Mouse (Mus musculus) limb, embryonic 11.5 days (tissue): Measurements from ENCODE around the gene Mrln. TPM values are rescaled to one million over a fixed set of nuclear protein-coding genes. Genes with fewer than 3 reads are reported as not detected.

Experiments
- ATAC-seq: fragments of 200-750 bp; cut with Nextera tagmentation; 2 replicates; pipeline ENCODE4 v1.8.0; 2017; ENCODE audit warnings: low read depth; ENCODE audit not compliant: insufficient number of reproducible peaks, low FRiP score, low TSS enrichment
- DNase-seq: peaks from one replicate; pipeline ENCODE4 v3.0.0-alpha.2; 2015; ENCODE audit warnings: low spot score
- H3K27ac ChIP-seq: fragments of 300-500 bp; sonication (generic); replicated peaks from 2 replicates; pipeline ENCODE4 v1.5.1; 2014; ENCODE audit warnings: low read depth, mild to moderate bottlenecking, low read length
- H3K27me3 ChIP-seq: fragments of 300-500 bp; sonication (generic); 2 replicates; pipeline ENCODE4 v1.6.1; 2014; ENCODE audit warnings: mild to moderate bottlenecking, low read length, mixed read lengths; ENCODE audit not compliant: control insufficient read depth, insufficient read depth
- H3K36me3 ChIP-seq: fragments of 300-500 bp; sonication (generic); 2 replicates; pipeline ENCODE4 v1.6.1; 2014; ENCODE audit warnings: mild to moderate bottlenecking, low read length, moderate library complexity, mixed read lengths; ENCODE audit not compliant: control insufficient read depth, insufficient read depth
- H3K4me1 ChIP-seq: fragments of 300-500 bp; sonication (generic); 2 replicates; pipeline ENCODE4 v1.6.1; 2014; ENCODE audit warnings: low read length, mixed read lengths; ENCODE audit not compliant: control insufficient read depth, insufficient read depth
- H3K4me2 ChIP-seq: fragments of 300-500 bp; sonication (generic); 2 replicates; pipeline ENCODE4 v1.6.1; 2014; ENCODE audit warnings: low read depth, mild to moderate bottlenecking, moderate library complexity; ENCODE audit not compliant: severe bottlenecking
- H3K4me3 ChIP-seq: fragments of 300-500 bp; sonication (generic); 2 replicates; pipeline ENCODE4 v1.5.1; 2014; ENCODE audit warnings: low read depth, low read length
- H3K9ac ChIP-seq: fragments of 300-500 bp; sonication (generic); 2 replicates; pipeline ENCODE4 v1.6.1; 2014; ENCODE audit warnings: mild to moderate bottlenecking, low read length
- H3K9me3 ChIP-seq: fragments of 300-500 bp; sonication (generic); 2 replicates; pipeline ENCODE4 v1.6.1; 2016; ENCODE audit warnings: low read length; ENCODE audit not compliant: control insufficient read depth
- WGBS: fragments of 180-500 bp; shearing (Covaris S2); extraction: QIAGEN DNeasy Blood & Tissue Kit; methylation state at CpG from one replicate; pipeline ENCODE4 v1.1.7; 2014; 5-methylcytosine and 5-hydroxymethylcytosine counted together
- polyA plus RNA-seq: library from polyadenylated mRNA; unstranded; fragments of >200 nt; fragmentation: Nextera tagmentation; extraction: Ambion mirVana; gene quantifications from 2 replicates; pipeline ENCODE4 v1.2.1, GENCODE M21; 2014

The Mrln gene
- polyA plus RNA-seq, 1 experiment from 2014 or later: 10.4 TPM

- no peaks in the 10 kb centered on the region for H3K27me3 ChIP-seq
- 92% methylated on average over 6 of the region's 6 CpGs for WGBS
- DNase-seq (no peak), ATAC-seq (no peak)
- no peak overlapping the region for H3K4me3 ChIP-seq
- H3K9ac ChIP-seq: no peak overlapping the region
- H3K4me1 ChIP-seq: no peaks in the 10 kb centered on the region
- H3K4me2 ChIP-seq: no peak overlapping the region
- H3K9me3 ChIP-seq: no peaks in the 10 kb centered on the region
- no peaks in the 10 kb centered on the region for H3K36me3 ChIP-seq
- no peak overlapping the region for H3K27ac ChIP-seq
Observed at GRCm38 (mm10) chr10:70266501-70266900, 62.0 kb downstream of the Mrln start.

- Histone ChIP-seq H3K27ac (no peak overlapping the region), H3K27me3 (no peaks in the 10 kb centered on the region), H3K4me1 (no peaks in the 10 kb centered on the region), H3K9me3 (no peaks in the 10 kb centered on the region), H3K4me3 (no peak overlapping the region), H3K36me3 (no peaks in the 10 kb centered on the region), H3K9ac (no peak overlapping the region), H3K4me2 (no peak overlapping the region)
- ATAC-seq (no peak), DNase-seq (no peak)
- WGBS: 83% methylated on average over 23 of the region's 23 CpGs
Observed at GRCm38 (mm10) chr10:70268581-70269446, 64.3 kb downstream of the Mrln start.

Other genes with a start within 250 kb of the Mrln start
- 21.1 and 22.6 TPM in 2 replicates for gene Ccdc6, start 107.5 kb upstream of the Mrln start, polyA plus RNA-seq
- gene Slc16a9, start 40.4 kb downstream of the Mrln start, polyA plus RNA-seq: 0.11 and 0.16 TPM in 2 replicates
- gene Fam13c, start 235.8 kb downstream of the Mrln start, polyA plus RNA-seq: 9.8 and 10.3 TPM in 2 replicates